Mouse (Mus musculus) liver, adult 2 months (tissue): ENCODE results near the gene Gpc2. TPM values are rescaled to one million over a fixed set of nuclear protein-coding genes. Genes with fewer than 3 reads are reported as not detected.
A peak's percentile ranks its signal among the peaks of the same experiment; 100 is the strongest.

Source experiments
- DNase-seq: peaks from one replicate; pipeline ENCODE4 v3.0.0-alpha.2; 2011; ENCODE audit warnings: low read depth, low spot score; ENCODE audit errors: extremely low read depth
- H3K27ac ChIP-seq: fragments of 200-500 bp; replicated peaks from 2 replicates; pipeline ENCODE4 v1.5.1; 2012; ENCODE audit warnings: low read depth, mild to moderate bottlenecking, control low read depth, inconsistent platforms, low read length; ENCODE audit not compliant: insufficient read depth
- H3K27me3 ChIP-seq: fragments of 200-500 bp; 2 replicates; pipeline ENCODE4 v1.6.1; 2012; ENCODE audit warnings: mild to moderate bottlenecking, moderate library complexity, low read length, inconsistent platforms; ENCODE audit not compliant: control insufficient read depth, insufficient read depth
- H3K36me3 ChIP-seq: fragments of 200-500 bp; 2 replicates; pipeline ENCODE4 v1.6.1; 2012; ENCODE audit warnings: low read length, inconsistent platforms; ENCODE audit not compliant: control insufficient read depth, insufficient read depth
- H3K4me1 ChIP-seq: fragments of 200-500 bp; 2 replicates; pipeline ENCODE4 v1.6.1; 2011; ENCODE audit warnings: low read length; ENCODE audit not compliant: control insufficient read depth, insufficient read depth
- H3K4me3 ChIP-seq: fragments of 200-500 bp; 2 replicates; pipeline ENCODE4 v1.5.1; 2011; ENCODE audit warnings: low read depth, mild to moderate bottlenecking, control low read depth, low read length, moderate library complexity; ENCODE audit not compliant: insufficient read depth
- H3K79me2 ChIP-seq: fragments of 200-500 bp; 2 replicates; pipeline ENCODE4 v1.6.1; 2012; ENCODE audit warnings: inconsistent platforms, mild to moderate bottlenecking, low read length, moderate library complexity; ENCODE audit not compliant: control insufficient read depth, insufficient read depth
- H3K9ac ChIP-seq: fragments of 200-500 bp; 2 replicates; pipeline ENCODE4 v1.6.1; 2012; ENCODE audit warnings: low read depth, mild to moderate bottlenecking, control low read depth, inconsistent platforms, low read length
- CTCF ChIP-seq: fragments of 200-500 bp; IDR thresholded peaks from 2 replicates; pipeline ENCODE4 v1.5.1; 2011; ENCODE audit warnings: low read depth, low read length, control low read depth
- POLR2A ChIP-seq: fragments of 200-500 bp; IDR thresholded peaks from 2 replicates; pipeline ENCODE4 v1.6.1; 2011; ENCODE audit warnings: low read length, control low read depth; ENCODE audit not compliant: insufficient read depth; ENCODE audit errors: extremely low read depth
- WGBS: fragments of 180-500 bp; shearing (Covaris S2); methylation state at CpG from one replicate; pipeline ENCODE4 v1.1.7; 2018; 5-methylcytosine and 5-hydroxymethylcytosine counted together
- polyA plus RNA-seq: library from polyadenylated mRNA; depleted of rRNA; stranded (reverse); fragments of >200 nt; gene quantifications from 2 replicates; pipeline ENCODE4 v1.2.3, GENCODE M21; 2012
- total RNA-seq: library from RNA; depleted of rRNA; stranded (reverse); fragments of >200 nt; gene quantifications from 2 replicates; pipeline ENCODE4 v1.2.3, GENCODE M21; 2014

Gpc2 gene
- total and polyA plus RNA-seq, 2 experiments: 0.09 to 0.18 TPM

GRCm38 (mm10) chr5:138264207-138264578 is 15.6 kb downstream of the Gpc2 start:
- H3K79me2 ChIP-seq: no peaks in the 10 kb centered on the region
- TF ChIP-seq CTCF (no peak), POLR2A (no peak)
- H3K27me3 ChIP-seq: no peaks in the 10 kb centered on the region; the same call in 1 of the 2 replicates
- H3K27ac ChIP-seq: no peak overlapping the region
- peak overlapping the region; percentile 63 for H3K4me3 ChIP-seq
- peak overlapping the region; percentile 67; the same call in 1 of the 2 replicates for H3K9ac ChIP-seq
- WGBS: 4% methylated on average over 6 of the region's 6 CpGs
- DNase-seq: no peak
- peaks cover 7% of the 10 kb centered on the region for H3K4me1 ChIP-seq
- no peaks in the 10 kb centered on the region for H3K36me3 ChIP-seq

DNA sequence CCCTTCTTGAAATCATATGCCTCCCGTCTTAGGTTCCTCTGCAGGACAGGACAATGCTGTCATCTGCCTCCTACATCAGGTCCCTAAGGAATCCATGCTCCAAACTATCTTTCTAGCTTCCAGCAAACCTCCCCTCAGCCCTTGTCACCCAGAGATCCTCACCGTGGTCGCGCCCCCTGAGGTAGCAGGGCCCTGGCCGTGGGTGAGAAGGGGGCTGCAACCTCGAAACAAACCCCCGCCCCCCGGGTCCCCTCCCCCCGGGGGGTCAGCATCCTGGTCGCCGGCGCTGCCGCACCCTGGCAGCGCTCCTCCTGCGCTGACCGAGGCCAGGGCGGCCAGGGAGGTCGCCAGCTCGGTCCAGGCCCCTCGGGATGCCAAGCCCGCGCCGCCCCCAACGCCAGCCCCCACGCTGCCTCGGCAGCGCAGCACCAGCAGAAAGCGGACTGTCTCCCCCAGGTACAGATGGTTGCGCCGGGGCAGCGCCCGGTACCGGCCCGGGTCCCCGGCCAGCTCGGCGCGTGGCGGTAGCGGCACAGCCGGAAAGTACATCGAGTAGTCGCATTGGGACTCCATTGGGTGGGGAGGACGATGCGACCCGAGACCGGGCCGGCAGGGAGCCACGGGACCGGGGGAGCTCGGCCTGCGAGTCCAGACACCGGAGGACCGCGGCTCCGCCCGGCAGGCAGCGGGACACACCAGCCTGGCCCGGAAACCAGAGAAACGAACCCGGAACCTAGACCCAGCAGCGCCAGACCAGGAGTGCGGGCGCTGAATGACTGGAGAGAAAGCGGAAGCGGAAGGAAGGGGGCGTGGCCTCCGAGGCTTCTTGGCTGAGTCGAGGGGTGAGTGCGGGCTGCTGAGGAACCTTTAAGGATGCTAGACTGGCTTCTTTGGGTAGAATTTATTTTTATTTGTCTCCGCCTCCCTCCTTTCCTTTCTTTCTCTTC is 16.3 kb downstream of the Gpc2 start, which contains the start of gene BC037034:
Gene BC037034, minus strand, starts transcription at position 774 of the 947 bp plus-strand sequence.
- whole genome bisulfite sequencing: 1% methylated on average over 70 of the region's 71 CpGs
- H3K9ac ChIP-seq: peak within 1 kb of the TSS; percentile 83
- peaks cover 7% of the 10 kb centered on the region for H3K4me1 ChIP-seq
- peak; percentile 82 for DNase-seq
- H3K27me3 ChIP-seq: no peaks in the 10 kb centered on the region; the same call in 1 of the 2 replicates
- peak within 1 kb of the TSS; percentile 63 for H3K4me3 ChIP-seq
- H3K27ac ChIP-seq: peak within 1 kb of the TSS; percentile 27
- H3K36me3 ChIP-seq: no peaks in the 10 kb centered on the region
- H3K79me2 ChIP-seq: no peaks in the 10 kb centered on the region
- TF ChIP-seq CTCF: no peak
- TF ChIP-seq POLR2A: peak; percentile 71

GRCm38 (mm10) chr5:138262582-138263240 is 17.1 kb downstream of the Gpc2 start:
- H3K4me1 ChIP-seq: peaks cover 7% of the 10 kb centered on the region
- H3K27ac ChIP-seq: no peak overlapping the region
- peak overlapping the region; percentile 83 for H3K9ac ChIP-seq
- DNase-seq: no peak
- H3K4me3 ChIP-seq: peak overlapping the region; percentile 63
- H3K27me3 ChIP-seq: no peaks in the 10 kb centered on the region; the same call in 1 of the 2 replicates
- TF ChIP-seq CTCF (no peak), POLR2A (no peak)
- 73% methylated on average over 18 of the region's 18 CpGs for WGBS
- H3K36me3 ChIP-seq: no peaks in the 10 kb centered on the region
- no peaks in the 10 kb centered on the region for H3K79me2 ChIP-seq

GRCm38 (mm10) chr5:138262001-138262400 is 17.8 kb downstream of the Gpc2 start:
- Histone ChIP-seq H3K27me3 (no peaks in the 10 kb centered on the region), H3K36me3 (no peaks in the 10 kb centered on the region), H3K9ac (no peak overlapping the region), H3K4me1 (peaks cover 7% of the 10 kb centered on the region), H3K79me2 (no peaks in the 10 kb centered on the region), H3K27ac (no peak overlapping the region), H3K4me3 (no peak overlapping the region)
- DNase-seq: no peak
- WGBS: 75% methylated on average over 4 of the region's 4 CpGs
- no peak for TF ChIP-seq POLR2A
- no peak for TF ChIP-seq CTCF

- WGBS: 70% methylated on average over 11 of the region's 11 CpGs
- peaks cover 7% of the 10 kb centered on the region for H3K4me1 ChIP-seq
- H3K36me3 ChIP-seq: no peaks in the 10 kb centered on the region
- TF ChIP-seq POLR2A: no peak
- no peak for TF ChIP-seq CTCF
- no peaks in the 10 kb centered on the region for H3K79me2 ChIP-seq
- no peak for DNase-seq
- no peak overlapping the region for H3K27ac ChIP-seq
- no peak overlapping the region for H3K9ac ChIP-seq
- no peak overlapping the region for H3K4me3 ChIP-seq
- H3K27me3 ChIP-seq: no peaks in the 10 kb centered on the region
Measured at GRCm38 (mm10) chr5:138260834-138261233, 19.0 kb downstream of the Gpc2 start.
